Mouse (Mus musculus): ENCODE data around the gene Nif3l1. TPM values are rescaled to one million over a fixed set of nuclear protein-coding genes. Genes with fewer than 3 reads are reported as not detected.

The Nif3l1 gene
- polyA plus RNA-seq, 1 experiment from 2014 or later, result 59.5 TPM

DNA sequence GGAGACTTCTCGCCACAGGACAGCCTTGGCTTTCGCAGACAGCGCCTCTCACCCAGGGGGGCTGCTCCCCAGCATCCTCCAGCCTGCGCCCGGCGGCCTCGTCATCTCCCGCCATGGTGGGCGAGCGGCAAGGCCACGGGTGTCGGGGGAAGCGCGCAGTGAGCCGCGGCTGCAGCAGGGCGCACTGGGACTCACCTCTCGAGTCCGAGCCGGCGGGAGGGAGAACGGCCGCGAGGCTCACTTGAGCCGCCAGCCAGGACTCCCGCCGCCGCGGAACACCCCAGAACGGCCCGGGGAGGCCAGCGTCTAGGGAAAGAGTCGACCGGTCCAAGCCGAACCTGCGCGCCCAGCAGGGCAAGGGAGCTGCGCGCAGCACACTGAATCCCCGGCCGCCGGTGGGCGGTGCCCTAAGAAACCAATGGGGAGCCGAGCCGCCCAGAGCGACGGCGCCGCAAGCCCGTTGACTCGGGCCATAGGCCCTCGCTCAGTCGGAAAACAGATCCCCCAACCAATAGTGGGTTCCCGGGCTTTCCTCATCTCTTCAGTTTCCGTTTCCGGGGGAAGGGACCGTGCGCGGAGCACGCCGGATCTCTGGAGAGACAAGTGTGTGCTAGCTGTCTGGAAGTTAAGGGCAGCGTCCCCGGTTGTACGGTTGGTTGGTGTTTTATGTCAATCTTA lies 59.8 kb downstream of the Nif3l1 start, which contains the start of gene Orc2:
Orc2 (minus strand) TSS at position 533 of the 678 bp plus-strand sequence.
- Histone ChIP-seq H3K4me1 (peaks cover 21% of the 10 kb centered on the region), H3K9me3 (peaks cover 6% of the 10 kb centered on the region; the same call in 1 of the 2 replicates), H3K36me3 (replicated peaks) (peaks cover 7% of the 10 kb centered on the region; the same call in 1 of the 2 replicates), H3K27me3 (replicated peaks) (no peaks in the 10 kb centered on the region), H3K27ac (peak within 1 kb of the TSS; percentile 80), H3K4me3 (peak within 1 kb of the TSS; percentile 84), H3K4me2 (peak within 1 kb of the TSS; percentile 67), H3K9ac (peak within 1 kb of the TSS; percentile 76)
- under 1% methylated on average over 64 of the region's 64 CpGs for WGBS
- peak; percentile 100 for ATAC-seq (replicated peaks)

DNA sequence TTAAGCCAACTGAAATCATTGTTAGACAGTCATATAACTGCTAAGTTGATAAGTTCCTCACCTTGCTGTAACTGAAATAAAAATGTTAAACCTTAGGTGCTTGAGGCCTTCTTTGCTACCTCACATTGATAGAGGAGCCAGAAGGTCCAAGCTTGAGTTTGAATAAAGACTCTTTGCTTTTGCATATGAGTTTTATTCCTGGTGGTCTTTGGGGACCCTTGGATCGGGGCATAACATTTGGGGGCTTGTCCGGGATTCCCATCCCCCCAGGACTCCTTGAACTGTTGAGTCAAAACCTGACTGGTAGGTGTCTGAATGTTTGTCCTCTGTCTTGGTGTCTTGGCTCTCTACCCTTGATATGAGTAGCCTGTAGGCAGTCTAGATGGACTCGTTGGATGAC lies 62.3 kb downstream of the Nif3l1 start:
- WGBS, result 95% methylated on average over 3 of the region's 3 CpGs
- Histone ChIP-seq H3K27ac (no peak overlapping the region), H3K4me3 (no peak overlapping the region), H3K9me3 (peaks cover 6% of the 10 kb centered on the region; the same call in 1 of the 2 replicates), H3K27me3 (replicated peaks) (no peaks in the 10 kb centered on the region), H3K4me2 (no peak overlapping the region), H3K4me1 (peaks cover 21% of the 10 kb centered on the region), H3K36me3 (replicated peaks) (no peaks in the 10 kb centered on the region), H3K9ac (no peak overlapping the region)
- ATAC-seq (replicated peaks), result no peak

Other genes starting within 250 kb of the Nif3l1 start
- 0.34 and 0.43 TPM in 2 replicates for gene Aox4, start 234.8 kb upstream of the Nif3l1 start, polyA plus RNA-seq (2015; fragmentation: Nextera tagmentation; extraction: Ambion mirVana)
- gene Aox2, start 166.8 kb upstream of the Nif3l1 start, polyA plus RNA-seq (2015; fragmentation: Nextera tagmentation; extraction: Ambion mirVana), result not detected in 2 replicates
- 310 and 332 TPM in 2 replicates for gene Bzw1, start 52.3 kb upstream of the Nif3l1 start, polyA plus RNA-seq (2015; fragmentation: Nextera tagmentation; extraction: Ambion mirVana)
- 159 and 170 TPM in 2 replicates for gene Clk1, start 21.1 kb upstream of the Nif3l1 start, polyA plus RNA-seq (2015; fragmentation: Nextera tagmentation; extraction: Ambion mirVana)
- 46.6 and 51.0 TPM in 2 replicates for gene Ppil3, start 335 bp downstream of the Nif3l1 start, polyA plus RNA-seq (2015; fragmentation: Nextera tagmentation; extraction: Ambion mirVana)
- 21.3 and 22.1 TPM in 2 replicates for gene Orc2, start 60.0 kb downstream of the Nif3l1 start, polyA plus RNA-seq (2015; fragmentation: Nextera tagmentation; extraction: Ambion mirVana)
- 13.7 and 15.6 TPM in 2 replicates for gene Fam126b, start 141.2 kb downstream of the Nif3l1 start, polyA plus RNA-seq (2015; fragmentation: Nextera tagmentation; extraction: Ambion mirVana)
- 147 and 170 TPM in 2 replicates for gene Ndufb3, start 141.2 kb downstream of the Nif3l1 start, polyA plus RNA-seq (2015; fragmentation: Nextera tagmentation; extraction: Ambion mirVana)